Mouse (Mus musculus) c-Kit-positive CD71-positive TER-119-negative erythroid progenitor cells, embryonic 14.5 days (primary cell): Measurements from ENCODE around the gene Glb1l.

Experiments used
- DNase-seq: peaks from one replicate; pipeline ENCODE4 v3.0.0-alpha.2; 2013; ENCODE audit warnings: low read depth

Gene Glb1l

GRCm38 (mm10) chr1:75231224-75231623, 20.6 kb upstream of the Glb1l start:
- DNase-seq = no peak

GRCm38 (mm10) chr1:75230335-75230994, 19.9 kb upstream of the Glb1l start:
- no peak for DNase-seq

GRCm38 (mm10) chr1:75229158-75229557, 18.5 kb upstream of the Glb1l start:
- DNase-seq = no peak

GRCm38 (mm10) chr1:75227653-75228052, 17.0 kb upstream of the Glb1l start:
- no peak for DNase-seq

- no peak for DNase-seq
Observed at GRCm38 (mm10) chr1:75226138-75226537, 15.5 kb upstream of the Glb1l start.

- DNase-seq = no peak
Observed at GRCm38 (mm10) chr1:75225473-75225872, 14.9 kb upstream of the Glb1l start.

- DNase-seq = no peak
Observed at GRCm38 (mm10) chr1:75223532-75223931, 12.9 kb upstream of the Glb1l start.

GRCm38 (mm10) chr1:75222926-75223325, 12.3 kb upstream of the Glb1l start:
- no peak for DNase-seq

- no peak for DNase-seq
Observed at GRCm38 (mm10) chr1:75221538-75221937, 10.9 kb upstream of the Glb1l start.

- no peak for DNase-seq
Observed at GRCm38 (mm10) chr1:75219531-75219930, 8.9 kb upstream of the Glb1l start, which contains the start of gene Tuba4a. Gene Tuba4a (minus strand): TSS chr1:75219865.

GRCm38 (mm10) chr1:75219078-75219477, 8.5 kb upstream of the Glb1l start:
- DNase-seq = peak; percentile 87

- no peak for DNase-seq
Observed at GRCm38 (mm10) chr1:75218227-75219001, 7.8 kb upstream of the Glb1l start.

GRCm38 (mm10) chr1:75217893-75218226, 7.2 kb upstream of the Glb1l start:
- no peak for DNase-seq

GRCm38 (mm10) chr1:75216797-75217585, 6.4 kb upstream of the Glb1l start:
- no peak for DNase-seq

GRCm38 (mm10) chr1:75215785-75216184, 5.2 kb upstream of the Glb1l start:
- DNase-seq = no peak

GRCm38 (mm10) chr1:75214886-75215285, 4.3 kb upstream of the Glb1l start:
- no peak for DNase-seq

GRCm38 (mm10) chr1:75214442-75214841, 3.8 kb upstream of the Glb1l start:
- DNase-seq = no peak

- DNase-seq = no peak
Observed at GRCm38 (mm10) chr1:75213096-75213495, 2.5 kb upstream of the Glb1l start.

- no peak for DNase-seq
Observed at GRCm38 (mm10) chr1:75212542-75212941, 1.9 kb upstream of the Glb1l start.

- DNase-seq = no peak
Observed at GRCm38 (mm10) chr1:75211141-75211708, 612 bp upstream of the Glb1l start.

- no peak for DNase-seq
Observed at GRCm38 (mm10) chr1:75208967-75209678, 1.5 kb downstream of the Glb1l start.

- DNase-seq = no peak
Observed at GRCm38 (mm10) chr1:75201236-75201635, 9.4 kb downstream of the Glb1l start.
